Mouse (Mus musculus): ENCODE results near the gene Foxr1. TPM values are rescaled to one million over a fixed set of nuclear protein-coding genes. Genes with fewer than 3 reads are reported as not detected.

Foxr1 gene
- total RNA-seq, 1 experiment: 1.9 TPM

DNA sequence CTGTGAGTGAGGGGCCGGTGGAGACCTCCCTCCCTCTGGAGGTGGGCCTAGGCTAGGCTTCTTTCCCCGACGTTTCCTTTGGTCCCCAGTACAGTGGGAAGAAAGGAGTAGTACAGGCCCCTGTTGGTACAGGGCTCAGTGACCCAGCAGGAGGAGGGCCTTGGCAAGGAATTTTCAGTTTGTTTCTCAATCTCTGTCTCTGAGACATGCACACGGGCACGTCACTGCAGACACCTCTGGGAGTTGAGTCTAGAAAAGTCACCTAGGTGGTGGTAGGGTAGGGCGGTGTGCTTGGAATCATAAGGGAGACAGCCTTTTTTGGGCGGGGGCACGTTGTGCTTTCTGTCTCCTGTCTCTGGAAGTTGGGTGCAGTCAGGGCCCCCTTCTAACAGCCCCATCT is 47.5 kb upstream of the Foxr1 start:
- no peak for DNase-seq (ENCODE audit: low read depth, low spot score)
- in situ Hi-C loops (cut with MboI; ENCODE audit: low sequenced_read_pairs in 2 of 2, unreplicated experiment in 2 of 2): no loop called here
- Histone ChIP-seq H3K4me3 (ENCODE audit: insufficient read depth in 1 of 2, low read depth in 1 of 2, low read length in 2 of 2, poor library complexity in 1 of 2, severe bottlenecking in 1 of 2) (no peak overlapping the region), H3K27ac (ENCODE audit: insufficient read depth, low read depth, low read length, poor library complexity, severe bottlenecking) (no peak overlapping the region), H3K36me3 (ENCODE audit: control insufficient read depth, insufficient read depth, low read length, poor library complexity, severe bottlenecking) (no peaks in the 10 kb centered on the region), H3K4me1 (ENCODE audit: control insufficient read depth in 2 of 2, insufficient read depth in 2 of 2, low read length in 2 of 2, poor library complexity in 1 of 2) (peaks cover 4 to 73% of the 10 kb centered on the region in 2 experiments; a peak in 3 of 4 replicates), H3K9me3 (ENCODE audit: control insufficient read depth, insufficient read depth, low read depth, low read length) (no peaks in the 10 kb centered on the region), H3K9ac (ENCODE audit: insufficient read depth, low read depth, low read length, poor library complexity, severe bottlenecking) (no peak overlapping the region)
- TF ChIP-seq ZNF384 (IDR thresholded peaks at IDR 0.05; ENCODE audit: low read depth, low read length) (no peak), MAFK (IDR thresholded peaks at IDR 0.05; ENCODE audit: insufficient read depth, low read depth, low read length) (no peak), ZC3H11A (IDR thresholded peaks at IDR 0.05; ENCODE audit: borderline replicate concordance, low read depth, low read length) (no peak), HCFC1 (IDR thresholded peaks at IDR 0.05; ENCODE audit: borderline replicate concordance, insufficient read depth, low read length) (no peak), CHD2 (IDR thresholded peaks at IDR 0.05; ENCODE audit: low read depth, low read length) (no peak)

GRCm38 (mm10) chr9:44487441-44487840 is 46.5 kb upstream of the Foxr1 start:
- no peak overlapping the region for H3K27ac ChIP-seq (ENCODE audit: insufficient read depth, low read depth, low read length, poor library complexity, severe bottlenecking)
- peaks cover 5 to 65% of the 10 kb centered on the region in 2 experiments; a peak in 3 of 4 replicates for H3K4me1 ChIP-seq (ENCODE audit: control insufficient read depth in 2 of 2, insufficient read depth in 2 of 2, low read length in 2 of 2, poor library complexity in 1 of 2)
- in situ Hi-C loops (cut with MboI; ENCODE audit: low sequenced_read_pairs in 2 of 2, unreplicated experiment in 2 of 2): no loop called here
- H3K4me3 ChIP-seq (ENCODE audit: insufficient read depth in 1 of 2, low read depth in 1 of 2, low read length in 2 of 2, poor library complexity in 1 of 2, severe bottlenecking in 1 of 2): no peak overlapping the region
- no peaks in the 10 kb centered on the region for H3K9me3 ChIP-seq (ENCODE audit: control insufficient read depth, insufficient read depth, low read depth, low read length)
- no peak for DNase-seq (ENCODE audit: low read depth, low spot score)
- no peak overlapping the region for H3K9ac ChIP-seq (ENCODE audit: insufficient read depth, low read depth, low read length, poor library complexity, severe bottlenecking)
- no peak for TF ChIP-seq CHD2 (IDR thresholded peaks at IDR 0.05; ENCODE audit: low read depth, low read length)
- TF ChIP-seq MAFK (IDR thresholded peaks at IDR 0.05; ENCODE audit: insufficient read depth, low read depth, low read length): no peak
- no peak for TF ChIP-seq HCFC1 (IDR thresholded peaks at IDR 0.05; ENCODE audit: borderline replicate concordance, insufficient read depth, low read length)
- no peak for TF ChIP-seq ZC3H11A (IDR thresholded peaks at IDR 0.05; ENCODE audit: borderline replicate concordance, low read depth, low read length)
- no peak for TF ChIP-seq ZNF384 (IDR thresholded peaks at IDR 0.05; ENCODE audit: low read depth, low read length)
- H3K36me3 ChIP-seq (ENCODE audit: control insufficient read depth, insufficient read depth, low read length, poor library complexity, severe bottlenecking): no peaks in the 10 kb centered on the region

- TF ChIP-seq CHD2 (IDR thresholded peaks at IDR 0.05; ENCODE audit: low read depth, low read length): no peak
- no peak for TF ChIP-seq MAFK (IDR thresholded peaks at IDR 0.05; ENCODE audit: insufficient read depth, low read depth, low read length)
- no peak for TF ChIP-seq ZNF384 (IDR thresholded peaks at IDR 0.05; ENCODE audit: low read depth, low read length)
- no peak for TF ChIP-seq HCFC1 (IDR thresholded peaks at IDR 0.05; ENCODE audit: borderline replicate concordance, insufficient read depth, low read length)
- no peak for TF ChIP-seq ZC3H11A (IDR thresholded peaks at IDR 0.05; ENCODE audit: borderline replicate concordance, low read depth, low read length)
- in situ Hi-C loops (cut with MboI; ENCODE audit: low sequenced_read_pairs in 2 of 2, unreplicated experiment in 2 of 2): no loop called here
- no peak for DNase-seq (ENCODE audit: low read depth, low spot score)
- no peak overlapping the region for H3K4me3 ChIP-seq (ENCODE audit: insufficient read depth in 1 of 2, low read depth in 1 of 2, low read length in 2 of 2, poor library complexity in 1 of 2, severe bottlenecking in 1 of 2)
- no peaks in the 10 kb centered on the region for H3K9me3 ChIP-seq (ENCODE audit: control insufficient read depth, insufficient read depth, low read depth, low read length)
- H3K4me1 ChIP-seq (ENCODE audit: control insufficient read depth in 2 of 2, insufficient read depth in 2 of 2, low read length in 2 of 2, poor library complexity in 1 of 2): peaks cover 5 to 62% of the 10 kb centered on the region in 2 experiments; a peak in 3 of 4 replicates
- no peak overlapping the region for H3K9ac ChIP-seq (ENCODE audit: insufficient read depth, low read depth, low read length, poor library complexity, severe bottlenecking)
- no peak overlapping the region for H3K27ac ChIP-seq (ENCODE audit: insufficient read depth, low read depth, low read length, poor library complexity, severe bottlenecking)
- H3K36me3 ChIP-seq (ENCODE audit: control insufficient read depth, insufficient read depth, low read length, poor library complexity, severe bottlenecking): no peaks in the 10 kb centered on the region
These were observed 45.9 kb upstream of the Foxr1 start for GRCm38 (mm10) chr9:44486741-44487421.

- in situ Hi-C loops (cut with MboI; ENCODE audit: low sequenced_read_pairs in 2 of 2, unreplicated experiment in 2 of 2): no loop called here
- DNase-seq (ENCODE audit: low read depth, low spot score): no peak
- Histone ChIP-seq H3K27ac (ENCODE audit: insufficient read depth, low read depth, low read length, poor library complexity, severe bottlenecking) (no peak overlapping the region), H3K4me1 (ENCODE audit: control insufficient read depth in 2 of 2, insufficient read depth in 2 of 2, low read length in 2 of 2, poor library complexity in 1 of 2) (peaks cover 5 to 59% of the 10 kb centered on the region in 2 experiments; a peak in 3 of 4 replicates), H3K4me3 (ENCODE audit: insufficient read depth in 1 of 2, low read depth in 1 of 2, low read length in 2 of 2, poor library complexity in 1 of 2, severe bottlenecking in 1 of 2) (no peak overlapping the region), H3K9ac (ENCODE audit: insufficient read depth, low read depth, low read length, poor library complexity, severe bottlenecking) (no peak overlapping the region), H3K9me3 (ENCODE audit: control insufficient read depth, insufficient read depth, low read depth, low read length) (no peaks in the 10 kb centered on the region), H3K36me3 (ENCODE audit: control insufficient read depth, insufficient read depth, low read length, poor library complexity, severe bottlenecking) (no peaks in the 10 kb centered on the region)
- TF ChIP-seq CHD2 (IDR thresholded peaks at IDR 0.05; ENCODE audit: low read depth, low read length): no peak
- no peak for TF ChIP-seq ZC3H11A (IDR thresholded peaks at IDR 0.05; ENCODE audit: borderline replicate concordance, low read depth, low read length)
- no peak for TF ChIP-seq MAFK (IDR thresholded peaks at IDR 0.05; ENCODE audit: insufficient read depth, low read depth, low read length)
- TF ChIP-seq ZNF384 (IDR thresholded peaks at IDR 0.05; ENCODE audit: low read depth, low read length): no peak
- TF ChIP-seq HCFC1 (IDR thresholded peaks at IDR 0.05; ENCODE audit: borderline replicate concordance, insufficient read depth, low read length): no peak
These were observed 45.4 kb upstream of the Foxr1 start for GRCm38 (mm10) chr9:44486335-44486734.
